Mouse (Mus musculus) mesoderm, embryonic 11.5 days (tissue): ENCODE results near the gene Srl.
"Not testable (repeated sequence)": the region's sequence is repeated elsewhere in the genome, so short reads cannot be mapped to it uniquely, and the experiment has no call there.

Source experiments
- DNase-seq: peaks from one replicate; pipeline ENCODE4 v3.0.0-alpha.2; 2012; ENCODE audit warnings: low read depth, low spot score

Srl gene

GRCm38 (mm10) chr16:4552829-4553550 lies 11.4 kb upstream of the Srl start:
- DNase-seq: peak; percentile 70

DNA sequence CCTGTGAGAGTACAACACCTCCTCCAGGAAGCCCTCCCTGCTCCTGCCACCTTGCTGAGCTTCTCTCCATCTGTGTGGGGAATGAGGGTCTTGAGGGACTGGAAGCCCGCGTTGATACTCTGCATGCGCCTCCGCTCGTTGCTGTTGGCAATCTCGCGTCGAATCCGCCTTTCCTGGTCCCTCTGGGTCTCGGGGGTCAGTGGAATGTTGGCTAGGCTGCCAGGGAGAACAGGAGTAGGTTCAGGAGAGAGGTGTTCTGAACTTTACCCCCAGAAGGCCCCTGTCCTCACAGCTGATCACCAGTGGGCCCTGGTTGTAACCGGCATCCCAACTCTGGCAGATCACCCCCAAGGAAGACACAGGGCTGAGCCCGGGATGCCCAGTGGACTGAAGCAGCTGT lies 10.3 kb upstream of the Srl start:
- no peak for DNase-seq

DNA sequence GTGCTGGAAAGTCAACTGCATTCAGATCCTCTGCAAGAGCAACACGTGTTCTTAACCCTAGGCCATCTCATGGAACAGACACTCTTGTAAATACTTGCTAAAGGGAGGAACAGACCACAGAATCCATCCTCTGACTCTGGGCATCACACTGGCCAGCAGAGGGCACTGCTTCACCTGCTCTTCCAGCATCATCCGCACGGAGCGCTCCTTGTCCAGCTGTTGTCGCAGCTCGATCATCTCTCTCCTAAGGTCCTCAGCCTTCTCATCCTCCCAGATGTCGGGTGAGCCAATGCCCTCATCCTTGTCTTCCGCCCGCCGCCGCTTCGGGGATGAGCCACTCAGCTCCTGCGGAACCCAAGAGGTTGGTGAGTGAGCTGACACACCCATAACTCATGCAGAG lies 9.4 kb upstream of the Srl start:
- DNase-seq: peak; percentile 82

DNA sequence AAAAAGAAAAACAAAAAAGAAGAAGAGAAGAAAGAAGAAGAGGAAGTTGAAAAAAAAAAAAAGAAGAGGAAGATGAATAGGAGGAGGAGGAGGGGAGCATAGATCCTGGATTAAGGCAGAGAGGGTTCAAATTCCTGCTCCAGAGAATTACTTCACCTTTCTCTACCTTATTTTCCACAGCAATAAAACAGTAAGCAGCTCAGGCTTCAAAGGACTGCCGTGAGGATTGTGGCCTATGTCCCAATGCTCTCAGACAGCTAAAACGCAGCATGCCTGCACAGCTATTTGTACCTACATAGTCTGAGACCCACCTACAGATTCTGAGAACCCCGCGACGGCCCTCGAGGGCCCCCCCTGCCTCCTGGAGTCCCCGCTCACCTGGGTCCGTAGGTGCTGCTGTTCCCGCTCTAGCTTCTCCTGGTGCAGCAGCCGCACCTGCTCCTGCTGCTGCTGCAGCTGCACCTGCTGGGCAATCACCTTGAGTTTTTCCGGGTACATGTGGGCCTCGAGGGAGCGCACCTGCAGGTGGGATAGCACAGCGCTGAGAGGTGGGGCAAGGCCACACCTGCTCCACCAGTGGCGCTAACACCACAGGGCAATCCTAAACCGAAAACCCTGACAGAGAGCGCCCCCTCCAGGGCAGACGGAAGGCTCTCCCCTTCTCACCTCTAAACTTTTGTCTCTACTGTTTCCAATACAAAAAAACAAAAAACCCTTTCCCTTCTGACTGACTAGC lies 7.5 kb upstream of the Srl start:
- DNase-seq: no peak

GRCm38 (mm10) chr16:4547611-4548010 lies 6.0 kb upstream of the Srl start:
- no peak for DNase-seq

GRCm38 (mm10) chr16:4546838-4547237 lies 5.2 kb upstream of the Srl start:
- no peak for DNase-seq

DNA sequence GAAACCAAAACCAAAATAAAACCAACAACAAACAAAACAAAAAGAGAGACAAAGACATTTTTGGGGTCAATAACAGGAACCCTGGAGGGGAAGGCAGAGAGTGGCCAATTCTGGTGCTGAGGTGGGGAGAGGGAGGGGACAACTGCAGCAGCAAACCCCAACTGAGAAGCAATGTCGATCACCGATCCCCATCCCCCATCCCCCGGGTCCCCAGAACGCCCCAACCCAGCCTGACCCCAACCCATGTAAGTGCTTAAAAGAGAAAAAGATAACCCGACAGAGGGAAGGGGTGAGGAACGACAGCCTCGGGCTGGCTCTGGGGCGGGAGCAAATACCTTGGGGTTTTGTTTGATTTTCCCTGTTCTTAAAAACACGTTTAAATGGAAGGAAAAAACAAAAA lies 3.2 kb upstream of the Srl start:
- DNase-seq: no peak

DNA sequence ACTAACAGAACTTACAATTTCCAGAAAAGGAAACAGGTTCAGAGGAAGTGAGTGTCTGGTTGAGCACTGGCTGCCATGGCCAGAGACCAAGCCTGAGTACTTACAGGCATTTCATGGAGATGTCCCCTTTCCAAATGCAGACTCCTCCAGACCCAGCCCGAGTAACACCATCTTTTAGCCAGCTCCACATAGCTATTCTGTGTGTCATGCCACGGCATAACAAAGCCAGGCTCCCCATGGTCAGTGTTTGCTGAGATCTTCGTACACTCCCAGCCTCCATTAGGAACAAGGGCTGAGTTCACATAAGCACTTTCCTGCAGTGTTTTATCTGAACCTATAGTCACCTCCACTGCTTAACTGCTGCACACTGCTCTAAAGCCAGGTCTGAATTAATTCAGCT lies 1.6 kb upstream of the Srl start:
- no peak for DNase-seq

DNA sequence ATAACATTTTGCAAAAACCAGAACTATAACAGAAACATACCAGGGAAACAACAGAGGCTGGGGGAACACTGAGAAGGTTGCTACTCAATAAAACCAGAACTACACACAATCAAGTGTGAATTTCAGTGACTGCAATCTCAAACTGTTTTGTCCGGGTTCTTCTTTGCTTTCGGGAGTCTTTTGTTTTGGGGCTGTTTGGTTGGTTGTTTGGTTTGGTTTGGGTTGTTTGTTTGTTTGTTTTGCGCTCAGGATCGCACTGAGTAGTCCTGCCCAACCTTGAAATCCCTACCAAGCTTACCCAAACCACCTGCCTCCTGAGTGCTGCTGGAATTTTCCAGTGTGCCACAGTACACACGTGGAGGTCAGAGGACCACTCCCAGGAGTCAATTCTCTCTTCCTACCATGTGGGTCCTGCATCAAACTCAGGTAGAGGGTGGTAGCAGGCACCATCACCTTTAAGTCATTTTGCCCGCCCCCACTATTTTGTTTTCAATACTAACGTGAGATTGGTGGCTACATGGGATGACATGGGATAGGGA lies 689 bp upstream of the Srl start:
- no peak for DNase-seq

- no peak for DNase-seq
Observed at GRCm38 (mm10) chr16:4541033-4541432, 583 bp downstream of the Srl start.

GRCm38 (mm10) chr16:4540064-4540775 lies 1.4 kb downstream of the Srl start:
- DNase-seq: no peak

- DNase-seq: no peak
Observed at GRCm38 (mm10) chr16:4539521-4539920, 2.1 kb downstream of the Srl start.

- DNase-seq: no peak
Observed at GRCm38 (mm10) chr16:4537616-4538358, 3.8 kb downstream of the Srl start.

GRCm38 (mm10) chr16:4527373-4527772 lies 14.2 kb downstream of the Srl start:
- not testable (repeated sequence) for DNase-seq

DNA sequence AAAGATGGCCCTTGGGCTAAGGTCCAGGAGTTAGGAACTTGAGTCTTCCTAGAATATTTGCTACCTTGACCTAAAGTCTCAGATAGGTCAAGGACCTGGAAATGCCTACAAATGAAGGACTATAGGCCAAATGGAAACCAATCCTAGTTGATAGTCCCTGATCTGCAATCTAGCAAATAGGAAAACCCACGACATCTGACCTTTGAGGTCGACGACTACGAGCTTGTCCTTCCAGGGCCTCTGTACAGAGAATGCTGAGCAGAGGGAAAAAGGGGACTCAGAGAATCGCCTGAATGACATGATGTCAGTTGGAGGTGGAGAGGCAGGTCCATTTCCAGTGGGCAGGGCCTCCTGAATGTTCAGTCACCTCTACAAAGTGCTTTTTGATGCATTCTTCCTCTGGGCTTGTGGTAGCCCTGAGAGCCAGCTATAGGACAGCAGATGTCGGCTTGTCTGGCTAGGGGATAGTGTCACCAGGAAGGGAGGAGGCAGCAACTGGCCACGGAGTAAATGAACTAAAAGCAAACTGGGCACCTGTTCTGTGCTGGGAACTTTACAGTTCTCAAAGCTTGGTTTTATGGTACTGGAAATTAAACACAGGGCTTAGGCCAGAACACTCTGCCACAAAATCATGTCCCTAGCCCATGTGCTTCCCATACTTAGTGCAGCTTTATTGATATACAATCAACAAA lies 18.2 kb downstream of the Srl start:
- DNase-seq: no peak

DNA sequence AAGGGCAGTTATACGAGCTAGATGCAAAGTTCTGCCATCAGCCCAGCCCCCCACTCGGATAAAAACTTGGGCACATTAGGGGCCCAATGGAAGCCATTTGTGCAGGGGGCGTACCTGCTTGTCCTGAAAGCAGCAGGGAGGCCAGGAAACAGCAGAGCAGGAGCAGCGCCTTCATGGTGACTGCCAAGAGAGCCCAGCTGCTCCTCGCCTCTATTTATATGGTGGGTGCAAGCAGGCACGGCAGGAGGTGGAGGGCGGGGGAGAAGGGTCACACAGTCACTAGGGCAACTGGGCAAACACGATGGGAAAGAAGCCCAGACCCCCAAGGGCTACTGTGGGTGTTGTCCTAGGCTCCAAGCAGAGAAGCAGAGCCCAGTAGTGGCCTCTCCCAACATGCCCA lies 18.7 kb downstream of the Srl start:
- no peak for DNase-seq

- no peak for DNase-seq
Observed at GRCm38 (mm10) chr16:4521735-4522530, 19.7 kb downstream of the Srl start.

DNA sequence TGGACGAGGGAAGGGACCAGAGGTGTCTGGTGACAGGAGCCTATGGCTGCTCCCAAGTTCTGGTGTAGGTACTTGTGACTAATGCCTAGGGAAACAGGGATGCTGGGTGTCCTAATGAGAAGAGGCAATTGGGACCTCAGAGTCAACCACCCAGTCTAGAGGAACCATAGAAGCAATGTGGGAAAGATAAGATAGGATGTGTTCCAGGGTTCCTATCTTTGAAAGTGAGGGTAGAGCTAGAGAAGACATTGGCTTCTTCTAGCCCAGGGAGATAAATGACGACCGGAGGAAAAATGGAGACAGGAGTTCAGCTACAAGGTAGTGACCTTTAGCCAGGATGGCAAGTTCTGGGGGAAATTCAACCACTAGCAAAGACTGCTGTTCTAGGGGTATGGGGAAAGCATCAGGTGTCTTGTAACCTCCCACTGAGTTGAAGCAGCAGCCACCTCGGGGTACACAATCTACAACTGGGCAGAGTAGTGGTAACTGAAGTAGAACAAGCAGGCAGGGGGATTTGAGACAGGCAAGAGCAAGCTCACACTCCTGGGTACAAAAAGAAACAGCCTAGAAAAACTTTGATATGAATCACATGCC lies 20.4 kb downstream of the Srl start:
- no peak for DNase-seq

GRCm38 (mm10) chr16:4520673-4521072 lies 20.9 kb downstream of the Srl start:
- DNase-seq: no peak

- no peak for DNase-seq
Observed at GRCm38 (mm10) chr16:4519825-4520224, 21.8 kb downstream of the Srl start.
